Mouse (Mus musculus): ENCODE results near the gene Cables2.

The Cables2 gene

GRCm38 (mm10) chr2:180255701-180256100 lies 17.6 kb downstream of the Cables2 start:
- DNase-seq (ENCODE audit: low read depth, low spot score) = no peak

GRCm38 (mm10) chr2:180254436-180255209 lies 18.7 kb downstream of the Cables2 start:
- no peak for DNase-seq (ENCODE audit: low read depth, low spot score)

GRCm38 (mm10) chr2:180251838-180252237 lies 21.5 kb downstream of the Cables2 start:
- no peak for DNase-seq (ENCODE audit: low read depth, low spot score)

GRCm38 (mm10) chr2:180250930-180251611 lies 22.2 kb downstream of the Cables2 start:
- DNase-seq (ENCODE audit: low read depth, low spot score) = peak; percentile 62

GRCm38 (mm10) chr2:180248947-180249660 lies 24.2 kb downstream of the Cables2 start:
- no peak for DNase-seq (ENCODE audit: low read depth, low spot score)

GRCm38 (mm10) chr2:180247916-180248315 lies 25.4 kb downstream of the Cables2 start:
- no peak for DNase-seq (ENCODE audit: low read depth, low spot score)

GRCm38 (mm10) chr2:180243108-180243507 lies 30.2 kb downstream of the Cables2 start:
- no peak for DNase-seq (ENCODE audit: low read depth, low spot score)

GRCm38 (mm10) chr2:180238591-180238990 lies 34.7 kb downstream of the Cables2 start:
- DNase-seq (ENCODE audit: low read depth, low spot score) = no peak

- no peak for DNase-seq (ENCODE audit: low read depth, low spot score)
These were observed 35.5 kb downstream of the Cables2 start for GRCm38 (mm10) chr2:180237601-180238345.

GRCm38 (mm10) chr2:180236930-180237329 lies 36.4 kb downstream of the Cables2 start:
- no peak for DNase-seq (ENCODE audit: low read depth, low spot score)

- DNase-seq (ENCODE audit: low read depth, low spot score) = no peak
These were observed 36.8 kb downstream of the Cables2 start for GRCm38 (mm10) chr2:180236500-180236899.

GRCm38 (mm10) chr2:180235788-180236187 lies 37.5 kb downstream of the Cables2 start:
- DNase-seq (ENCODE audit: low read depth, low spot score) = no peak

- no peak for DNase-seq (ENCODE audit: low read depth, low spot score)
These were observed 38.3 kb downstream of the Cables2 start for GRCm38 (mm10) chr2:180234980-180235379.

GRCm38 (mm10) chr2:180234353-180234752 lies 38.9 kb downstream of the Cables2 start:
- DNase-seq (ENCODE audit: low read depth, low spot score) = no peak

GRCm38 (mm10) chr2:180233101-180233904 lies 40.0 kb downstream of the Cables2 start:
- no peak for DNase-seq (ENCODE audit: low read depth, low spot score)

GRCm38 (mm10) chr2:180230482-180230881 lies 42.8 kb downstream of the Cables2 start:
- DNase-seq (ENCODE audit: low read depth, low spot score) = no peak

GRCm38 (mm10) chr2:180229129-180229528 lies 44.2 kb downstream of the Cables2 start:
- DNase-seq (ENCODE audit: low read depth, low spot score) = no peak

- no peak for DNase-seq (ENCODE audit: low read depth, low spot score)
These were observed 44.7 kb downstream of the Cables2 start for GRCm38 (mm10) chr2:180228592-180228991.

GRCm38 (mm10) chr2:180228060-180228458 lies 45.2 kb downstream of the Cables2 start:
- DNase-seq (ENCODE audit: low read depth, low spot score) = no peak

GRCm38 (mm10) chr2:180227262-180228059 lies 45.8 kb downstream of the Cables2 start:
- DNase-seq (ENCODE audit: low read depth, low spot score) = no peak

Measured in telencephalon, adult 2 months (tissue).